Mouse (Mus musculus) megakaryocyte, embryonic 14.5 days (primary cell): ENCODE results near the gene Olfr311. TPM values are rescaled to one million over a fixed set of nuclear protein-coding genes. Genes with fewer than 3 reads are reported as not detected.
"Not testable (repeated sequence)": the region's sequence is repeated elsewhere in the genome, so short reads cannot be mapped to it uniquely, and the experiment has no call there.

Experiments used
- H3K27me3 ChIP-seq: replicated peaks from 2 replicates; pipeline ENCODE3; 2012; ENCODE audit warnings: inconsistent platforms
- H3K36me3 ChIP-seq: replicated peaks from 2 replicates; pipeline ENCODE3; 2012; ENCODE audit warnings: low read length, inconsistent platforms, mixed read lengths
- H3K4me1 ChIP-seq: 2 replicates; pipeline ENCODE4 v1.6.1; 2012; ENCODE audit warnings: inconsistent platforms
- H3K4me3 ChIP-seq: replicated peaks from 2 replicates; pipeline ENCODE3; 2012; ENCODE audit warnings: moderate library complexity, mild to moderate bottlenecking, inconsistent platforms
- H3K9me3 ChIP-seq: 2 replicates; pipeline ENCODE4 v1.6.1; 2012; ENCODE audit warnings: inconsistent platforms
- FLI1 ChIP-seq: IDR thresholded peaks from 2 replicates; pipeline ENCODE4 v1.6.1; 2012; ENCODE audit warnings: low read length, inconsistent platforms, mixed read lengths
- GATA1 ChIP-seq: IDR thresholded peaks from 3 replicates; pipeline ENCODE4 v1.6.1; 2012; ENCODE audit warnings: mixed read lengths, low read length, inconsistent platforms, borderline replicate concordance
- polyA plus RNA-seq: library from polyadenylated mRNA; stranded (reverse); fragments of >175 nt; gene quantifications from 2 replicates; pipeline ENCODE4 v1.2.3, GENCODE M21; 2012; ENCODE audit warnings: low replicate concordance; ENCODE audit not compliant: insufficient read depth

Gene Olfr311
- not detected in 2 replicates for polyA plus RNA-seq

GRCm38 (mm10) chr11:58838951-58839350 is at the start of gene Olfr311:
TSS of gene Olfr311 (plus strand) at chr11:58839251.
- not testable (repeated sequence) for H3K36me3 ChIP-seq, H3K4me1 ChIP-seq, H3K4me3 ChIP-seq, H3K9me3 ChIP-seq, H3K27me3 ChIP-seq

- Histone ChIP-seq H3K4me3 (no peak overlapping the region), H3K4me1 (peaks cover 5% of the 10 kb centered on the region; the same call in 1 of the 2 replicates), H3K36me3 (no peaks in the 10 kb centered on the region), H3K9me3 (no peaks in the 10 kb centered on the region), H3K27me3 (peaks cover 13% of the 10 kb centered on the region)
- TF ChIP-seq GATA1 = no peak
- TF ChIP-seq FLI1 = no peak
Observed at GRCm38 (mm10) chr11:58789532-58789931, 49.5 kb upstream of the Olfr311 start.

- H3K4me1 ChIP-seq = peaks cover 5% of the 10 kb centered on the region; the same call in 1 of the 2 replicates
- peaks cover 13% of the 10 kb centered on the region for H3K27me3 ChIP-seq
- no peaks in the 10 kb centered on the region for H3K9me3 ChIP-seq
- H3K4me3 ChIP-seq = no peak overlapping the region
- no peak for TF ChIP-seq FLI1
- no peak for TF ChIP-seq GATA1
- no peaks in the 10 kb centered on the region for H3K36me3 ChIP-seq
Observed at GRCm38 (mm10) chr11:58790053-58790452, 49.0 kb upstream of the Olfr311 start.

GRCm38 (mm10) chr11:58790646-58791045 is 48.4 kb upstream of the Olfr311 start:
- Histone ChIP-seq H3K36me3 (no peaks in the 10 kb centered on the region), H3K4me1 (peaks cover 5% of the 10 kb centered on the region; the same call in 1 of the 2 replicates), H3K9me3 (no peaks in the 10 kb centered on the region), H3K27me3 (peaks cover 15% of the 10 kb centered on the region), H3K4me3 (peak overlapping the region; percentile 8)
- no peak for TF ChIP-seq GATA1
- no peak for TF ChIP-seq FLI1

- H3K4me3 ChIP-seq = no peak overlapping the region
- peaks cover 6% of the 10 kb centered on the region; the same call in 1 of the 2 replicates for H3K4me1 ChIP-seq
- no peaks in the 10 kb centered on the region for H3K9me3 ChIP-seq
- TF ChIP-seq FLI1 = no peak
- TF ChIP-seq GATA1 = no peak
- no peaks in the 10 kb centered on the region for H3K36me3 ChIP-seq
- peaks cover 24% of the 10 kb centered on the region for H3K27me3 ChIP-seq
Observed at GRCm38 (mm10) chr11:58795856-58796255, 43.2 kb upstream of the Olfr311 start.

DNA sequence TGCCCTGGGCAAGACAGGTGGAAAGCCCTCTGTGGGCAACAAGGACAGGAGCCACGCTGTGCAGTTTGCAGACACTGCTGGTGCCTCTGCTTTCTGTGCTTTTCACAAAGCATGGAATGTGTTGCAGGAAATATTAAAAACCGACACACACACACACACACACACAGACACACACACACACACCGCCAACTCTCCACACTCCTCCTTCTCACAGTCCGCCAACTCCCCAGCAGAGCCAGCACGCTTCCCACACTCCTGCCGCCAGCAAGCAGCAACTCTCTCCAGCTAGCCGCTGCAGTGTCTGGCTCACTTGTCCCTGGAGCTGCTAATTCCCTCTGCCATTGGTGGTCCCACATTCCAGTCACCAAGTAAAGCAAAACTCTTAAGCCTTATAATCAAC is 42.2 kb upstream of the Olfr311 start:
- Histone ChIP-seq H3K4me3 (no peak overlapping the region), H3K27me3 (peaks cover 24% of the 10 kb centered on the region), H3K9me3 (no peaks in the 10 kb centered on the region), H3K4me1 (peaks cover 10% of the 10 kb centered on the region), H3K36me3 (no peaks in the 10 kb centered on the region)
- TF ChIP-seq FLI1 (no peak), GATA1 (no peak)

DNA sequence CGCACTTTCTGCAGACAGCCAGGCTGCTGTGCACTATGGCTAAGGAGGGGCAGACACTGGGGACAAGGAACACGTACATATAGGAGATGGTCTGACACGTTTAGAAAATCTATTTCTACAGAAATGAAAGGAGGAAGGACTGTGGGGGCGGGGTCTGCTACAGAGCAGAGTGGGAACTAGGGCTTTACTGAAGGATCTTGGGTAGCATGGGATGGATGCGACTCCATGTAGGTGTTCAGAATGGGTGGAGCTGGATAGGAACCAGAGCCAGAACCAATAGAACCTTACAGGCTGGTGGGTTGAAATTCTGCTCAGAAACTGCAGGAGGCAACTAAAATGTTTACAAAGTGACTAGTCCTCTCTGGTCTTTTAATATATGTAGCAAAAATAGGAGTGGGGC is 39.3 kb upstream of the Olfr311 start:
- H3K36me3 ChIP-seq = no peaks in the 10 kb centered on the region
- H3K4me1 ChIP-seq = peaks cover 17% of the 10 kb centered on the region
- peaks cover 26% of the 10 kb centered on the region for H3K27me3 ChIP-seq
- TF ChIP-seq GATA1 (no peak), FLI1 (no peak)
- no peak overlapping the region for H3K4me3 ChIP-seq
- H3K9me3 ChIP-seq = no peaks in the 10 kb centered on the region

DNA sequence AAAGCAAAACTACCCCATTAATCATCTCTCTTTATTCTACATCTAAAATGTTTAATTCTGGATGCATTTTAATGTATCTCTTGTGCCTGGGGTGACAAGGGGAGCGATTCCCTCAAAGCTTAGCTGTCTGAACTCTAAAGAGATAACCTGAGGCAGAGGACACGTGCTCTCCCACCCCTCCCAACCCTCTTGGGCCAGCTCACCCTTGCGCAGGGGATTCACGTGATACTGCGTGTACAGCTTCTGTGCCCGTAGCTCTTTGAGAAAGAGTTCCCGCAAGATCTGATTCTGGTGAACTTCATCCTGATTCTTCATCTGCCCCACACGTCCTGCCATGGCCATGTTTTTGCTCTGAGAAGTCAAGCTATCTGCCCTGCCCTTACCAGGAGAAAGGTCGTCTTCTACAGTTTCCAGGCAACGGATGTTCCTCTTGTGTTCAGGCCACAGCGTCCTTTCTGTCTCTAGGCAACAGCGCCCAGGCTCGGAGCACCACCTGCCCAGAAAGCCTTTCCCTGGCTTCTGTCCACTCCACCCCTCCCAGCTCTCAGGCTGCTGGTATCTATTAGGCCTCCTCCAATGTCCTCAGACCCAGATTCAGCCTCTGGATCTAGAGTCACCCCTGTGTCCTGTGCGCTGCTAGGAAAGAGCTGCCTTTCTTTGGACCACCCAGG is 37.4 kb upstream of the Olfr311 start, which contains the start of gene Fam183b:
Fam183b (minus strand) TSS at position 403 of the 671 bp plus-strand sequence.
- Histone ChIP-seq H3K4me3 (peak within 1 kb of the TSS; percentile 29), H3K36me3 (no peaks in the 10 kb centered on the region), H3K4me1 (peaks cover 26% of the 10 kb centered on the region), H3K9me3 (no peaks in the 10 kb centered on the region), H3K27me3 (peaks cover 22% of the 10 kb centered on the region)
- TF ChIP-seq GATA1 (no peak), FLI1 (no peak)

DNA sequence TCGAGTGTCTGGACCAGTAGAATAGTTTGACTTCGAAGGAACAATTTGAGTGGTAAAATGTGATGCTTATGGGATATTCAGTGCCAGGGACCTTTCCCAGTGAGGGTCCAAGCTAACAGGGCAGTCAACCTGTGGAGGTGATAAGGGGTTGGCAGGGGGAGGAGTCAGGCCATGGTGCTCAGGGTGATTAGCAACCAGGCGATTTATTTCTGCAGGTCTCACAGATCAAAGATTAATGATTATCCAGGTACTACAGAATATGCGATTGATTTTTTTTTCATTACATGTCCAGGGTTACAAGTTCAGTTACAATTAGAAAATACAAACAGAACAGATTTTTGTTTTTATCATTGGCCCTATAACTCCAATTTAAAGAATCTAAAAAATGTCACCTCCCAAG is 35.2 kb upstream of the Olfr311 start:
- Histone ChIP-seq H3K36me3 (no peaks in the 10 kb centered on the region), H3K27me3 (peaks cover 11% of the 10 kb centered on the region), H3K4me1 (peaks cover 26% of the 10 kb centered on the region), H3K9me3 (peaks cover 3% of the 10 kb centered on the region; the same call in 1 of the 2 replicates), H3K4me3 (no peak overlapping the region)
- TF ChIP-seq FLI1 (no peak), GATA1 (no peak)

DNA sequence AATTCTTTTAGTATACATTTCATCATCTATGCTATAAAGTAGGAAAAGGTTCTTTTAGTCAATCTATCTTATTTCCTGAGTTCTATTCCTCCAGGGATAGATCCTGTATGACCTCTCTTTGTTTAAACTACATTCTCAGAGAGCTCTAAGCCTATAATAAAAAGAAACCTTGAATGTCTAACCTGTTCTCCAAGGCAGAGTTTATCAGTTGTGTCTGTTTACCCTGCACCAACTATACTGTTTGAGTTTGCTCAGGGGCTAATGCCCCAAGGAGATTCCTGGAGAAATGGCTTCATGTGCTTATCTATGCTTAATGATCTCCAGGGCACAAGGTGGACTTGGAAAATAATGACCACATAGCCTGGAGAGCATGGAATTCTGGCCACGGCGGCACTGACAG is 34.7 kb upstream of the Olfr311 start:
- H3K9me3 ChIP-seq = peaks cover 3% of the 10 kb centered on the region; the same call in 1 of the 2 replicates
- no peak overlapping the region for H3K4me3 ChIP-seq
- peaks cover 6% of the 10 kb centered on the region for H3K27me3 ChIP-seq
- no peaks in the 10 kb centered on the region for H3K36me3 ChIP-seq
- peaks cover 26% of the 10 kb centered on the region for H3K4me1 ChIP-seq
- TF ChIP-seq GATA1 = no peak
- no peak for TF ChIP-seq FLI1
